Mouse (Mus musculus) frontal cortex, adult (tissue): ENCODE results near the gene Coro1c.
A peak's percentile ranks its signal among the peaks of the same experiment; 100 is the strongest.
"Not testable (repeated sequence)": the region's sequence is repeated elsewhere in the genome, so short reads cannot be mapped to it uniquely, and the experiment has no call there.

ENCODE experiments used
- ATAC-seq: cut with Nextera tagmentation; 2 replicates; pipeline ENCODE4 v1.9.2; 2017; ENCODE audit warnings: mild to moderate bottlenecking, moderate library complexity, mixed read lengths; ENCODE audit not compliant: low TSS enrichment

The Coro1c gene

GRCm38 (mm10) chr5:113829566-113830291, 78.8 kb downstream of the Coro1c start:
- ATAC-seq, result no peak

- ATAC-seq, result no peak
Measured at GRCm38 (mm10) chr5:113828481-113828880, 80.1 kb downstream of the Coro1c start.

GRCm38 (mm10) chr5:113827991-113828411, 80.6 kb downstream of the Coro1c start:
- no peak for ATAC-seq

GRCm38 (mm10) chr5:113826619-113827018, 81.9 kb downstream of the Coro1c start:
- ATAC-seq, result no peak

- no peak for ATAC-seq
Measured at GRCm38 (mm10) chr5:113825558-113825957, 83.0 kb downstream of the Coro1c start.

GRCm38 (mm10) chr5:113824228-113824627, 84.3 kb downstream of the Coro1c start:
- no peak for ATAC-seq

GRCm38 (mm10) chr5:113818572-113818971, 90.0 kb downstream of the Coro1c start:
- ATAC-seq, result no peak

- ATAC-seq, result peak; percentile 73; the same call in 1 of the 2 replicates
Measured at GRCm38 (mm10) chr5:113815638-113816152, 92.9 kb downstream of the Coro1c start.

- ATAC-seq, result no peak
Measured at GRCm38 (mm10) chr5:113815041-113815389, 93.5 kb downstream of the Coro1c start.

GRCm38 (mm10) chr5:113814111-113815040, 94.2 kb downstream of the Coro1c start:
- ATAC-seq, result no peak

GRCm38 (mm10) chr5:113813608-113814007, 95.0 kb downstream of the Coro1c start:
- no peak for ATAC-seq

GRCm38 (mm10) chr5:113812638-113813037, 95.9 kb downstream of the Coro1c start:
- no peak for ATAC-seq

- ATAC-seq, result not testable (repeated sequence)
Measured at GRCm38 (mm10) chr5:113811824-113812420, 96.6 kb downstream of the Coro1c start.

GRCm38 (mm10) chr5:113810111-113810510, 98.4 kb downstream of the Coro1c start:
- ATAC-seq, result no peak

GRCm38 (mm10) chr5:113808177-113808576, 100.4 kb downstream of the Coro1c start:
- ATAC-seq, result no peak

- no peak for ATAC-seq
Measured at GRCm38 (mm10) chr5:113807712-113808111, 100.8 kb downstream of the Coro1c start.

- ATAC-seq, result no peak
Measured at GRCm38 (mm10) chr5:113806414-113806813, 102.1 kb downstream of the Coro1c start.

- ATAC-seq, result no peak
Measured at GRCm38 (mm10) chr5:113805301-113805700, 103.3 kb downstream of the Coro1c start.

GRCm38 (mm10) chr5:113804395-113804966, 104.1 kb downstream of the Coro1c start:
- ATAC-seq, result no peak

- no peak for ATAC-seq
Measured at GRCm38 (mm10) chr5:113800280-113800679, 108.3 kb downstream of the Coro1c start, which contains the start of gene Tmem119. Tmem119 (minus strand) TSS chr5:113800516.

GRCm38 (mm10) chr5:113799691-113800090, 108.9 kb downstream of the Coro1c start:
- no peak for ATAC-seq

- no peak for ATAC-seq
Measured at GRCm38 (mm10) chr5:113798525-113798924, 110.0 kb downstream of the Coro1c start.
